Mouse (Mus musculus) urinary bladder, postnatal 10 days (tissue): ENCODE data around the gene Gm3047.
"Not testable (repeated sequence)": the region's sequence is repeated elsewhere in the genome, so short reads cannot be mapped to it uniquely, and the experiment has no call there.

Source experiments
- DNase-seq: peaks from one replicate; pipeline ENCODE4 v3.0.0; 2022; ENCODE audit warnings: low spot score

The Gm3047 gene

DNA sequence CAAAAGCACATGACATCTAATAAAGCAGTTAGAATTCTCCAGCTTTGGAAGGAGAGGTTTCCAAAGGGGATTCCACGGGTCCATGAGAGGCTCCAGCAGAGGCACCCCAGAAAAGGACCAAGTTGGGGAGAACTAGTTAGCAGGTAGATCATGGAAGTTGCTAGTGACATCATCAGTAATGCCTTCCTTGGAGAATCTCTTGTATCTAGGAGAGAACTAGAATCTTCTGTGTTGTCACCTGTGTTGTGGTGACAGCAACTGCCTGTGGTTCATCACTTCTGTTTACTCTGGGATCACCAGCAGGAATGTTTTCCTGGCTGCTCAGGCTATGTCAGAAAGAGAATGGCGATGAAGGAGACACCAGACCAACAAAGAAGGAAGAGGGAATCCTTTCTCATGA lies at the start of gene Gm3047:
Gene Gm3047, plus strand, starts transcription at position 301 of the 400 bp plus-strand sequence.
- not testable (repeated sequence) for DNase-seq
